Mouse (Mus musculus) limb, embryonic 11.5 days (tissue): Measurements from ENCODE around the gene Fbln7. TPM values are rescaled to one million over a fixed set of nuclear protein-coding genes. Genes with fewer than 3 reads are reported as not detected.

Experiments used
- ATAC-seq: fragments of 200-750 bp; cut with Nextera tagmentation; 2 replicates; pipeline ENCODE4 v1.8.0; 2017; ENCODE audit warnings: low read depth; ENCODE audit not compliant: insufficient number of reproducible peaks, low FRiP score, low TSS enrichment
- DNase-seq: peaks from one replicate; pipeline ENCODE4 v3.0.0-alpha.2; 2015; ENCODE audit warnings: low spot score
- H3K27ac ChIP-seq: fragments of 300-500 bp; sonication (generic); replicated peaks from 2 replicates; pipeline ENCODE4 v1.5.1; 2014; ENCODE audit warnings: low read depth, mild to moderate bottlenecking, low read length
- H3K27me3 ChIP-seq: fragments of 300-500 bp; sonication (generic); 2 replicates; pipeline ENCODE4 v1.6.1; 2014; ENCODE audit warnings: mild to moderate bottlenecking, low read length, mixed read lengths; ENCODE audit not compliant: control insufficient read depth, insufficient read depth
- H3K36me3 ChIP-seq: fragments of 300-500 bp; sonication (generic); 2 replicates; pipeline ENCODE4 v1.6.1; 2014; ENCODE audit warnings: mild to moderate bottlenecking, low read length, moderate library complexity, mixed read lengths; ENCODE audit not compliant: control insufficient read depth, insufficient read depth
- H3K4me1 ChIP-seq: fragments of 300-500 bp; sonication (generic); 2 replicates; pipeline ENCODE4 v1.6.1; 2014; ENCODE audit warnings: low read length, mixed read lengths; ENCODE audit not compliant: control insufficient read depth, insufficient read depth
- H3K4me2 ChIP-seq: fragments of 300-500 bp; sonication (generic); 2 replicates; pipeline ENCODE4 v1.6.1; 2014; ENCODE audit warnings: low read depth, mild to moderate bottlenecking, moderate library complexity; ENCODE audit not compliant: severe bottlenecking
- H3K4me3 ChIP-seq: fragments of 300-500 bp; sonication (generic); 2 replicates; pipeline ENCODE4 v1.5.1; 2014; ENCODE audit warnings: low read depth, low read length
- H3K9ac ChIP-seq: fragments of 300-500 bp; sonication (generic); 2 replicates; pipeline ENCODE4 v1.6.1; 2014; ENCODE audit warnings: mild to moderate bottlenecking, low read length
- H3K9me3 ChIP-seq: fragments of 300-500 bp; sonication (generic); 2 replicates; pipeline ENCODE4 v1.6.1; 2016; ENCODE audit warnings: low read length; ENCODE audit not compliant: control insufficient read depth
- WGBS: fragments of 180-500 bp; shearing (Covaris S2); extraction: QIAGEN DNeasy Blood & Tissue Kit; methylation state at CpG from one replicate; pipeline ENCODE4 v1.1.7; 2014; 5-methylcytosine and 5-hydroxymethylcytosine counted together
- polyA plus RNA-seq: library from polyadenylated mRNA; unstranded; fragments of >200 nt; fragmentation: Nextera tagmentation; extraction: Ambion mirVana; gene quantifications from 2 replicates; pipeline ENCODE4 v1.2.1, GENCODE M21; 2014

Gene Fbln7
- polyA plus RNA-seq, 1 experiment from 2014 or later = 2.2 TPM

GRCm38 (mm10) chr2:128827787-128828186, 35.0 kb upstream of the Fbln7 start:
- WGBS = 100% methylated on average over 1 of the region's 1 CpGs
- no peak for ATAC-seq
- H3K27ac ChIP-seq = no peak overlapping the region
- DNase-seq = no peak
- no peaks in the 10 kb centered on the region; the same call in none of the 2 replicates for H3K36me3 ChIP-seq
- H3K4me2 ChIP-seq = no peak overlapping the region
- no peaks in the 10 kb centered on the region for H3K9me3 ChIP-seq
- no peak overlapping the region for H3K9ac ChIP-seq
- H3K4me3 ChIP-seq = no peak overlapping the region
- no peaks in the 10 kb centered on the region for H3K4me1 ChIP-seq
- no peaks in the 10 kb centered on the region for H3K27me3 ChIP-seq

GRCm38 (mm10) chr2:128832611-128833010, 30.2 kb upstream of the Fbln7 start:
- WGBS = 87% methylated on average over 3 of the region's 3 CpGs
- Histone ChIP-seq H3K4me1 (no peaks in the 10 kb centered on the region), H3K4me2 (no peak overlapping the region), H3K27me3 (no peaks in the 10 kb centered on the region), H3K27ac (no peak overlapping the region), H3K9ac (no peak overlapping the region), H3K36me3 (no peaks in the 10 kb centered on the region; the same call in none of the 2 replicates), H3K9me3 (no peaks in the 10 kb centered on the region), H3K4me3 (no peak overlapping the region)
- ATAC-seq = no peak
- no peak for DNase-seq

- no peak for ATAC-seq
- H3K4me2 ChIP-seq = no peak overlapping the region
- H3K4me1 ChIP-seq = no peaks in the 10 kb centered on the region
- no peaks in the 10 kb centered on the region for H3K9me3 ChIP-seq
- no peak for DNase-seq
- 94% methylated on average over 2 of the region's 2 CpGs for WGBS
- no peak overlapping the region for H3K9ac ChIP-seq
- no peak overlapping the region for H3K4me3 ChIP-seq
- H3K27me3 ChIP-seq = no peaks in the 10 kb centered on the region
- H3K36me3 ChIP-seq = no peaks in the 10 kb centered on the region; the same call in none of the 2 replicates
- no peak overlapping the region for H3K27ac ChIP-seq
These were observed 29.7 kb upstream of the Fbln7 start for GRCm38 (mm10) chr2:128833035-128833434.

- ATAC-seq = no peak
- WGBS = 89% methylated on average over 2 of the region's 2 CpGs
These were observed 29.3 kb upstream of the Fbln7 start for GRCm38 (mm10) chr2:128833435-128833834.

GRCm38 (mm10) chr2:128837531-128837930, 25.2 kb upstream of the Fbln7 start:
- 93% methylated on average over 8 of the region's 8 CpGs for WGBS

More at GRCm38 (mm10) chr2:128833435-128833834, 29.3 kb upstream of the Fbln7 start:
- Histone ChIP-seq H3K4me1 (no peaks in the 10 kb centered on the region), H3K36me3 (no peaks in the 10 kb centered on the region; the same call in none of the 2 replicates), H3K9ac (no peak overlapping the region), H3K9me3 (no peaks in the 10 kb centered on the region), H3K27ac (no peak overlapping the region), H3K4me3 (no peak overlapping the region), H3K27me3 (no peaks in the 10 kb centered on the region), H3K4me2 (no peak overlapping the region)
- DNase-seq = no peak

GRCm38 (mm10) chr2:128838611-128839010, 24.2 kb upstream of the Fbln7 start:
- ATAC-seq (no peak), DNase-seq (no peak)
- peaks cover 2% of the 10 kb centered on the region; the same call in 1 of the 2 replicates for H3K36me3 ChIP-seq
- no peaks in the 10 kb centered on the region for H3K27me3 ChIP-seq
- no peaks in the 10 kb centered on the region for H3K9me3 ChIP-seq
- no peak overlapping the region for H3K9ac ChIP-seq
- no peak overlapping the region for H3K27ac ChIP-seq
- H3K4me2 ChIP-seq = no peak overlapping the region
- H3K4me1 ChIP-seq = no peaks in the 10 kb centered on the region
- WGBS = 90% methylated on average over 3 of the region's 3 CpGs
- H3K4me3 ChIP-seq = no peak overlapping the region

More at GRCm38 (mm10) chr2:128837531-128837930, 25.2 kb upstream of the Fbln7 start:
- no peaks in the 10 kb centered on the region for H3K27me3 ChIP-seq
- no peak overlapping the region for H3K4me3 ChIP-seq
- H3K4me1 ChIP-seq = no peaks in the 10 kb centered on the region
- no peak overlapping the region for H3K9ac ChIP-seq
- H3K27ac ChIP-seq = no peak overlapping the region
- H3K4me2 ChIP-seq = no peak overlapping the region
- ATAC-seq (no peak), DNase-seq (no peak)
- no peaks in the 10 kb centered on the region for H3K9me3 ChIP-seq
- peaks cover 2% of the 10 kb centered on the region for H3K36me3 ChIP-seq

GRCm38 (mm10) chr2:128839501-128839900, 23.3 kb upstream of the Fbln7 start:
- Histone ChIP-seq H3K9me3 (no peaks in the 10 kb centered on the region), H3K27me3 (no peaks in the 10 kb centered on the region), H3K4me2 (no peak overlapping the region), H3K4me3 (no peak overlapping the region), H3K27ac (no peak overlapping the region), H3K9ac (no peak overlapping the region), H3K4me1 (no peaks in the 10 kb centered on the region), H3K36me3 (peaks cover 2% of the 10 kb centered on the region; the same call in 1 of the 2 replicates)
- DNase-seq (no peak), ATAC-seq (no peak)
- WGBS = 83% methylated on average over 2 of the region's 2 CpGs

GRCm38 (mm10) chr2:128842437-128842836, 20.3 kb upstream of the Fbln7 start:
- Histone ChIP-seq H3K9ac (no peak overlapping the region), H3K36me3 (peaks cover 7% of the 10 kb centered on the region), H3K4me3 (no peak overlapping the region), H3K27ac (no peak overlapping the region), H3K4me1 (no peaks in the 10 kb centered on the region), H3K9me3 (no peaks in the 10 kb centered on the region), H3K4me2 (no peak overlapping the region), H3K27me3 (no peaks in the 10 kb centered on the region)
- 92% methylated on average over 8 of the region's 8 CpGs for WGBS
- ATAC-seq (no peak), DNase-seq (no peak)

- Histone ChIP-seq H3K4me1 (no peaks in the 10 kb centered on the region), H3K9me3 (no peaks in the 10 kb centered on the region), H3K4me2 (no peak overlapping the region), H3K27ac (no peak overlapping the region), H3K9ac (no peak overlapping the region), H3K27me3 (no peaks in the 10 kb centered on the region), H3K4me3 (no peak overlapping the region), H3K36me3 (peaks cover 8% of the 10 kb centered on the region)
- ATAC-seq (no peak), DNase-seq (no peak)
- WGBS = 91% methylated on average over 2 of the region's 2 CpGs
These were observed 12.7 kb upstream of the Fbln7 start for GRCm38 (mm10) chr2:128850036-128850435.
